In genomic region chr5:149412194-149412575, GRCm38 (mm10) we compare ENCODE assay signal across 8 mouse cellular contexts. TPM values are rescaled to one million over a fixed set of nuclear protein-coding genes. Genes with fewer than 3 reads are reported as not detected.
DNase-seq lines count a peak whose midpoint lies in the region; ATAC-seq and TF ChIP-seq lines count a peak whose summit lies in the region.

No protein-coding gene starts in this region.

- 0 out of 2 replicates have a peak, but pooled peaks cover 4% of the 10 kb centered on the region for H3K9me3 ChIP-seq in heart, embryonic 10.5 days
- H3K9me3 ChIP-seq in ES-Bruce4 (replicated peaks; ENCODE audit: control insufficient read depth, insufficient read depth, low read length, poor library complexity, severe bottlenecking) = no peaks in the 10 kb centered on the region
- H3K9me3 ChIP-seq in forebrain, embryonic 16.5 days (ENCODE audit: control insufficient read depth, low read length) = no peaks in the 10 kb centered on the region
- H3K9me3 ChIP-seq in liver, embryonic 13.5 days (replicated peaks) = no peaks in the 10 kb centered on the region

- TF ChIP-seq CTCF in ES-Bruce4 (IDR thresholded peaks at IDR 0.05; ENCODE audit: low read depth, low read length) = no peak

- H3K4me3 ChIP-seq in heart, embryonic 10.5 days = peak overlapping the region; percentile 60
- H3K4me3 ChIP-seq in ES-Bruce4 (ENCODE audit: low read depth, low read length) = peak overlapping the region; percentile 38
- H3K4me3 ChIP-seq in forebrain, embryonic 16.5 days (replicated peaks; ENCODE audit: low read length) = peak overlapping the region; percentile 34
- H3K4me3 ChIP-seq in liver, embryonic 13.5 days (replicated peaks) = peak overlapping the region; percentile 33

- H3K36me3 ChIP-seq in heart, embryonic 10.5 days = no peaks in the 10 kb centered on the region
- no peaks in the 10 kb centered on the region for H3K36me3 ChIP-seq in ES-Bruce4 (ENCODE audit: control insufficient read depth, insufficient read depth, low read length, poor library complexity, severe bottlenecking)
- H3K36me3 ChIP-seq in forebrain, embryonic 16.5 days (ENCODE audit: control insufficient read depth, insufficient read depth) = no peaks in the 10 kb centered on the region
- no peaks in the 10 kb centered on the region for H3K36me3 ChIP-seq in liver, embryonic 13.5 days

- H3K27me3 ChIP-seq in heart, embryonic 10.5 days (ENCODE audit: insufficient read depth, poor library complexity, severe bottlenecking) = peaks cover 34% of the 10 kb centered on the region
- peaks cover 4% of the 10 kb centered on the region; the same call in 1 of the 2 replicates for H3K27me3 ChIP-seq in ES-Bruce4 (ENCODE audit: control insufficient read depth, insufficient read depth, low read length, poor library complexity, severe bottlenecking)
- H3K27me3 ChIP-seq in forebrain, embryonic 16.5 days (replicated peaks; ENCODE audit: control insufficient read depth, insufficient read depth, low read length) = no peaks in the 10 kb centered on the region
- peaks cover 22% of the 10 kb centered on the region for H3K27me3 ChIP-seq in liver, embryonic 13.5 days

- peaks cover 16% of the 10 kb centered on the region for H3K4me1 ChIP-seq in heart, embryonic 10.5 days
- H3K4me1 ChIP-seq in ES-Bruce4 (ENCODE audit: control insufficient read depth, insufficient read depth, low read length) = no peaks in the 10 kb centered on the region
- H3K4me1 ChIP-seq in forebrain, embryonic 16.5 days (replicated peaks; ENCODE audit: control insufficient read depth, insufficient read depth, low read length) = peaks cover 20% of the 10 kb centered on the region
- H3K4me1 ChIP-seq in liver, embryonic 13.5 days (replicated peaks) = peaks cover 4% of the 10 kb centered on the region

- no peak for ATAC-seq in forebrain, embryonic 16.5 days
- no peak for ATAC-seq in liver, embryonic 13.5 days (ENCODE audit: low read depth)

- H3K27ac ChIP-seq in heart, embryonic 10.5 days = peak overlapping the region; percentile 81
- no peak overlapping the region for H3K27ac ChIP-seq in ES-Bruce4 (ENCODE audit: insufficient read depth, low read length)
- H3K27ac ChIP-seq in forebrain, embryonic 16.5 days (ENCODE audit: low read length) = no peak overlapping the region
- H3K27ac ChIP-seq in liver, embryonic 13.5 days = no peak overlapping the region

- 32% methylated on average over 11 of the region's 11 CpGs for WGBS in heart, embryonic 10.5 days
- 37% methylated on average over 11 of the region's 11 CpGs for WGBS in forebrain, embryonic 16.5 days
- WGBS in liver, embryonic 13.5 days (ENCODE audit: insufficient replicate concordance) = 32% methylated on average over 11 of the region's 11 CpGs

- intact Hi-C loops in heart, postnatal 14 days (cut with DNase I) = no loop called here

- no peak for TF ChIP-seq POLR2A in ES-Bruce4 (IDR thresholded peaks at IDR 0.05; ENCODE audit: insufficient read depth, low read length)

- DNase-seq in heart, embryonic 10.5 days (ENCODE audit: low spot score) = no peak
- DNase-seq in heart, postnatal 14 days = no peak
- DNase-seq in liver, embryonic 13.5 days = no peak
- no peak for DNase-seq in B cell, adult 2 months
- no peak for DNase-seq in layer of hippocampus, adult 9-10 months (ENCODE audit: low spot score)
- no peak for DNase-seq in layer of hippocampus, postnatal 36 days

- peak overlapping the region; percentile 63 for H3K4me2 ChIP-seq in forebrain, embryonic 16.5 days (ENCODE audit: low read length)
- H3K4me2 ChIP-seq in liver, embryonic 13.5 days = peak overlapping the region; percentile 48

- no peak overlapping the region for H3K9ac ChIP-seq in ES-Bruce4 (ENCODE audit: low read depth, poor library complexity, severe bottlenecking)
- peak overlapping the region; percentile 59 for H3K9ac ChIP-seq in forebrain, embryonic 16.5 days (replicated peaks; ENCODE audit: low read depth, low read length)
- no peak overlapping the region for H3K9ac ChIP-seq in liver, embryonic 13.5 days

- no peak for TF ChIP-seq EP300 in ES-Bruce4 (IDR thresholded peaks at IDR 0.05; ENCODE audit: insufficient read depth, low read depth, low read length)

RNA-seq across cellular contexts. Expression of gene Medag, which starts 0.6 kb away (rescaled TPM):
- polyA plus RNA-seq in heart, embryonic 10.5 days (2016; fragmentation: Nextera tagmentation; extraction: Ambion mirVana) = 0.26 and 0.62 TPM in 2 replicates
- total RNA-seq in heart, postnatal 14 days (2021) = 10 to 100 TPM; 14.1 to 16.1 TPM
- polyA plus RNA-seq in ES-Bruce4 (2011; ENCODE audit: insufficient read depth, insufficient read length, low read depth, missing spikeins) = 0.30 and 0.91 TPM in 2 replicates
- 1.3 and 1.7 TPM in 2 replicates for polyA plus RNA-seq in forebrain, embryonic 16.5 days (2015; fragmentation: Nextera tagmentation; extraction: Ambion mirVana)
- 0.28 and 0.36 TPM in 2 replicates for polyA plus RNA-seq in liver, embryonic 13.5 days (2015; fragmentation: Nextera tagmentation; extraction: Ambion mirVana)
- 1 to 10 TPM; 2.8 to 3.2 TPM for total RNA-seq in layer of hippocampus, postnatal 36 days (2021)

RNA-seq across cellular contexts. Expression of gene Tex26, which starts 27.3 kb away (rescaled TPM):
- 0.58 and 0.78 TPM in 2 replicates for polyA plus RNA-seq in heart, embryonic 10.5 days (2016; fragmentation: Nextera tagmentation; extraction: Ambion mirVana)
- not detected for total RNA-seq in heart, postnatal 14 days (2021)
- 3.2 and 4.7 TPM in 2 replicates for polyA plus RNA-seq in ES-Bruce4 (2011; ENCODE audit: insufficient read depth, insufficient read length, low read depth, missing spikeins)
- 1.1 and 1.3 TPM in 2 replicates for polyA plus RNA-seq in forebrain, embryonic 16.5 days (2015; fragmentation: Nextera tagmentation; extraction: Ambion mirVana)
- 0.10 TPM in 2 replicates for polyA plus RNA-seq in liver, embryonic 13.5 days (2015; fragmentation: Nextera tagmentation; extraction: Ambion mirVana)
- total RNA-seq in layer of hippocampus, postnatal 36 days (2021) = under 1 TPM; 0.30 to 0.73 TPM
